Mouse (Mus musculus): ENCODE results near the gene Ssb.
"Not testable (repeated sequence)": the region's sequence is repeated elsewhere in the genome, so short reads cannot be mapped to it uniquely, and the experiment has no call there.

Ssb gene

DNA sequence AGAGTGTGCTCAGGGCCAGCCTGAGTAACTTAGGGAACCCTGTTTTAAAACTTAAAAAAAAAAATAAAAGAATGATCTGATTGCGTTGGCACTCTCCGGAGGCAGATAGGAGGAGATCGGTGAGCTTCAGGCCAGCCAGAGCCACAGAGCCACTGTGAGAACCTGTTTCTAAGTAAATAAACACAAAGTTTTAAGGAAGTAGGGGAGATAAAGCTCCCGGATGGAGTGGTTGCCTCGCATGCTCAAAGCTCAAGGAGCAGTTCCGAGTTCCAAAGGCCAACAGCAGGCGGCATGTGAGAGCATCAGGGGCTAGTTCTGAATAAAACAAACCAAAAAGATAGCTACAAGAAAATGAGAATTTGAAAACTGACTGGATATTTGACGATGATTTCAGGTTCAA lies 5.0 kb upstream of the Ssb start:
- in situ Hi-C loops (cut with MboI; ENCODE audit: low pct_unique_long_range_greater_than_20kb in 1 of 2, low sequenced_read_pairs in 2 of 2, unreplicated experiment in 1 of 2), result no loop called here

GRCm38 (mm10) chr2:69857882-69858281 lies 3.5 kb upstream of the Ssb start:
- in situ Hi-C loops (cut with MboI; ENCODE audit: low pct_unique_long_range_greater_than_20kb in 1 of 2, low sequenced_read_pairs in 2 of 2, unreplicated experiment in 1 of 2), result no loop called here

- in situ Hi-C loops (cut with MboI; ENCODE audit: low pct_unique_long_range_greater_than_20kb in 1 of 2, low sequenced_read_pairs in 2 of 2, unreplicated experiment in 1 of 2), result no loop called here
Measured at GRCm38 (mm10) chr2:69860972-69861452, 350 bp upstream of the Ssb start.

GRCm38 (mm10) chr2:69862117-69862657 lies 825 bp downstream of the Ssb start:
- in situ Hi-C loops (cut with MboI; ENCODE audit: low pct_unique_long_range_greater_than_20kb in 1 of 2, low sequenced_read_pairs in 2 of 2, unreplicated experiment in 1 of 2), result no loop called here

GRCm38 (mm10) chr2:69883990-69884391 lies 22.6 kb downstream of the Ssb start:
- in situ Hi-C loops (cut with MboI; ENCODE audit: low pct_unique_long_range_greater_than_20kb in 1 of 2, low sequenced_read_pairs in 2 of 2, unreplicated experiment in 1 of 2), result no loop called here

DNA sequence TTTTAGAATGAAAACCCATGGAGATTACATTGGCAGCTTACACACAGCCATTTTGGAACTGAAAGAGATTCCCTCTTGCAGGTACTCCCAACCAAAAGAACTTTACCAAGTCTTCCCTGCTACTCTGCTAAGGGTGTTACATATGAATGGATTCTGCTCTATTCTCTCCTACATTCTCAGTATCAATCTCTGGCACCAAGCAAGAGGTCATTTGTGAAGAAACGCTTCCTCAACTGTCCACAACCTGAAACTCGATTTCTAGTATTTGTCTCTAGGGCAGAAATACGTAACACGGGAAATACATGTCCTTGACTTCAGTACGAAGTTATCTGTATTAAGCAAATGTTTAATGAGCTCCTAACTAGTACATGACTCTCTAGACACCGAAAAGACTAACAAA lies 23.2 kb downstream of the Ssb start:
- in situ Hi-C loops (cut with MboI; ENCODE audit: low pct_unique_long_range_greater_than_20kb in 1 of 2, low sequenced_read_pairs in 2 of 2, unreplicated experiment in 1 of 2), result no loop called here

- in situ Hi-C loops (cut with MboI; ENCODE audit: low pct_unique_long_range_greater_than_20kb in 1 of 2, low sequenced_read_pairs in 2 of 2, unreplicated experiment in 1 of 2), result no loop called here
Measured at GRCm38 (mm10) chr2:69885050-69885449, 23.7 kb downstream of the Ssb start.

DNA sequence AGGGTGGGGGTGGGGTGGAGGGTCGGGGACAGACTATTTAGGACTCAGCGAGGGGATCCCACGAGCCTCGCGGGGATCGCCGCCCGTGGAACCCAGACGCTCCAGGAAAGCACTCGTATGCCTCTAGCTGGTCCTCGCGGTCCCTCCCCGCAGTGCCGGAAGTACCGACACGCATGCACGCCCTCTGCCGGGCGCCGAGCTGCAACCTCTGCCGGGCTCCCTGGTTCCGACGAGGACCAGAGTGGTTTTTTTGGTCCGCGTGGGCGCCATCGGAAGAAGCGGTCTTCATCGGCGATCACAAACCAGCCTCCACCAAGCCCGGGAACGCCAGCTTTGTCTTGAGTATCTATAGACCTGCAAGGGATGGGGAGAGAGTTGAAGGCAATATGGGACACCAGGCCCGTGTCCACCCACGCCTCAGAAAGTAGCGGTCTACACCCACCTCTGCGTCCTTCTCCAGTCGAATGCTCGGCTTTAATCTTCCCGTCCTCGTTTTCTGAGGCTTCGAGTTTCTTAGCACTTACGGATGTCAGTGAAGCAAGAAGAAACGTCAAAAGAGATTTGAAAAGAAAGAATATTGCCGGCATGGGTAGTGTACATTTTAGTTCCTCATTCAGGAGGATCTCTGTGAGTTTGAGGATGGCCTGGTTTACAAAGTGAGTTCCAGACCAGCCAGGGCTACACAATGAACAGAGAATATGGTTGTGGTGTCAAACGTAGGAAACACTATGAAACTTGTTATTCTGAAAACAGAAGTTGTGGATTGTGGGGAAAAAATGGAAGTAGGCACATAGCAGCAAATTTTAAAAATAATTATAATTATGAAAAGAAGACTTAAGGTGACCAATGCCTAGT lies 24.3 kb downstream of the Ssb start, which contains the start of gene Mettl5:
TSS of gene Mettl5 (minus strand) at position 165 of the 855 bp plus-strand sequence.
- in situ Hi-C loops (cut with MboI; ENCODE audit: low pct_unique_long_range_greater_than_20kb in 1 of 2, low sequenced_read_pairs in 2 of 2, unreplicated experiment in 1 of 2), result no loop called here

DNA sequence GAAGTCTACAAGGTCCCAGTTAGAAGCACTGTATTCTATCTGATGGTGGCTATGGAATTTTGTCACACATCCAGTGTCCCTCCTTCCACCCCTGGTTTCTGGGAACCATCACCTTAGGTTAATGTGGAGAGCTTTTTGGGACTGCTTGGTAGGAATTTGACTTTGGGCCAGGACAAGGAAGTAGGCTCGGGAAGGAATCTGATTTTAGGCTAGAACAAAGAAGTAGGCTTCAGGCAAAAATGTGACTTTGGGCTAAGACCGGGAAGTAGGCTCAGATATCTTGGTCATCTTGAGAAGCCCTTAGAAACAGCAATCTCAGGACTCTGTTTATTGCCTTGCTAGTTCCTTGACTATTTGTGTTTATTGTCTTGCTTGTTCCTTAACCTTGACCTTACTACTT lies 27.6 kb downstream of the Ssb start:
- in situ Hi-C loops (cut with MboI; ENCODE audit: low pct_unique_long_range_greater_than_20kb in 1 of 2, low sequenced_read_pairs in 2 of 2, unreplicated experiment in 1 of 2), result no loop called here

DNA sequence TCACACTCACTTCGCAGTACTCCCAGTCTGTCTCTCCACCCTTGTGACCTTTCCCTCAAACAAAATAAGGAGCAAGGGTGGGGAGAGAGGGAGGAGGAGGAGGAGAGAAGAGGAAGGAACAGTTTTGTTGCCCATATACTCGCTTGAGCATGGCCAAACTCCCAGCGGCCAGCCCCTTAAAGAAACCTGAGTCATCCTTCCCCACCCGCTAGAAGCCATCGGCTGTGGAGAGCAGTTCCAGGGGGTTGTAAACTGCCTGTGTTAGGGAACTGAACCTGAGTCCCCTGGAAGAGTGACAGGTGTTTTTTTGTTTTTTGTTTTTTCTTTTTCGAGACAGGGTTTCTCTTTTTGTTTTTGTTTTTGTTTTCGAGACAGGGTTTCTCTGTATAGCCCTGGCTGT lies 29.5 kb downstream of the Ssb start:
- in situ Hi-C loops (cut with MboI; ENCODE audit: low pct_unique_long_range_greater_than_20kb in 1 of 2, low sequenced_read_pairs in 2 of 2, unreplicated experiment in 1 of 2), result no loop called here

DNA sequence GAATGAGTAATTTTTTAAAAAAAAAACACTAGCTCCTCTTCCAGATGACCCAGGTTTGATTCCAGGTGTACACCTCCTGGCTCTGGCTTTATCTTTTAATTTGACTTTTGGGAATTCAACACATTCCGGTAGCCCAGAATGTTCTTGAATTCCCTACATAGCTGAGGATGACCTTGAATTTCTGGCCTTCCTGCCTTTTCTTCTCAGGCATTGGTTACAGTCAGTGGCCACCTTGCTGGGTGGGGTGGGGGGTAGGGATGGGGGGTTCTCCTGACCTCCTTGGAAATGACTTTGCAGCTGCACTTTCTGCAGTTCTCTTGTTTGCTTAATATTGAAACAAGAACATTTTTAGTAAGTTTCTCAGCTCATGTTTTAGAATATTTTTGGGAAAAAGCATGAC lies 31.8 kb downstream of the Ssb start:
- in situ Hi-C loops (cut with MboI; ENCODE audit: low pct_unique_long_range_greater_than_20kb in 1 of 2, low sequenced_read_pairs in 2 of 2, unreplicated experiment in 1 of 2), result no loop called here

DNA sequence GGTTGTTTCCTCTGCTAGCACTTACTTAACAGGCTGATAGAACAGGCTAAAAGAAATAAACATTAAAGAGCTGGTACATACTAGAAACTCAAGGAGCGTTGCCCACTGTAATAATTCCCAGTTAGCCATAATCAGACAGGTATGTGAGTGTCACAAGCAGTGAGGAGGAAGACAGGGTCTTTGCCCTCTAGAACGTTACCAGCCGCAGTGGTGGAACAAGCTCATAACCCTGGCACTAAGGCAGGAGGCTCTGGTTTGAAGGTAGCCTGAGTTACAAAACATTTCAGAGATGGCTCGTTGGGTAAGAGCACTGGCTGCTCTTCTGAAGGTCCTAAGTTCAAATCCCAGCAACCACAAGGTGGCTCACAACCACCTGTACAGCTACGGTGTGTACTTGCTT lies 32.5 kb downstream of the Ssb start:
- in situ Hi-C loops (cut with MboI; ENCODE audit: low pct_unique_long_range_greater_than_20kb in 1 of 2, low sequenced_read_pairs in 2 of 2, unreplicated experiment in 1 of 2), result no loop called here

DNA sequence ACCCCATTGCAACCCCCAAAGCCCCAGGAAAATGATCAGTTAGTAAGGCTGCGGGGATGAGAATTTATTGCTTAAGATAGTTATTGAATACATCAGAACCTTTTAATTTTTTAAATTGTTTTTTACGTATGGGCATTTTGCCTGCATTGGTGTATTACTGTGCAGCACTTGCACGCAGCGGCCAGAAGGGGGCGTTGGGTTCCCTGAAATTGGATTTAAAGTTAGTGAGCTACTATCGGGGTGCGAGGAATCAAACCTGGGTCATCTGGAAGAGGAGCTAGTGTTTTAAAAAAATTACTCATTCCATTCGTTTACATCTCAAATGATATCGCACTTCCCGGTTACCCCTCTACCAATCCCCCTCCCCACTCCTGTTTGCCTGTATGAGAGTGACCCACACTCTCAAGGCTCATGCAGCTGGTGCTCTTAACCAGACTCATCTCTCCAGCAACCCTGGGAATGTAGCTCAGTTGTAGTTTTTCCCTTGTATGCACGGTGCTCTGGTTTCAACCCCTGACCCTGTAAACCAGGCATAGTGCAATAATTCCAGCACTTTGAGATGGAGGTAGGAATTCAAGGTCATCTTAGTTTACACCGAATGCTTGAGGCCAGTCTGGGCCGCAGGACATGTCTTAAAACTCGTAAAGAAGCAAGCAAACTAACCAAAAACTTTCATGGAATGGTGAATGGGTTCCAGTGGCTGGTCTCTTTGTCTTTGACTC lies 34.3 kb downstream of the Ssb start:
- in situ Hi-C loops (cut with MboI; ENCODE audit: low pct_unique_long_range_greater_than_20kb in 1 of 2, low sequenced_read_pairs in 2 of 2, unreplicated experiment in 1 of 2), result no loop called here

GRCm38 (mm10) chr2:69896224-69896581 lies 34.8 kb downstream of the Ssb start:
- in situ Hi-C loops (cut with MboI; ENCODE audit: low pct_unique_long_range_greater_than_20kb in 1 of 2, low sequenced_read_pairs in 2 of 2, unreplicated experiment in 1 of 2), result no loop called here

DNA sequence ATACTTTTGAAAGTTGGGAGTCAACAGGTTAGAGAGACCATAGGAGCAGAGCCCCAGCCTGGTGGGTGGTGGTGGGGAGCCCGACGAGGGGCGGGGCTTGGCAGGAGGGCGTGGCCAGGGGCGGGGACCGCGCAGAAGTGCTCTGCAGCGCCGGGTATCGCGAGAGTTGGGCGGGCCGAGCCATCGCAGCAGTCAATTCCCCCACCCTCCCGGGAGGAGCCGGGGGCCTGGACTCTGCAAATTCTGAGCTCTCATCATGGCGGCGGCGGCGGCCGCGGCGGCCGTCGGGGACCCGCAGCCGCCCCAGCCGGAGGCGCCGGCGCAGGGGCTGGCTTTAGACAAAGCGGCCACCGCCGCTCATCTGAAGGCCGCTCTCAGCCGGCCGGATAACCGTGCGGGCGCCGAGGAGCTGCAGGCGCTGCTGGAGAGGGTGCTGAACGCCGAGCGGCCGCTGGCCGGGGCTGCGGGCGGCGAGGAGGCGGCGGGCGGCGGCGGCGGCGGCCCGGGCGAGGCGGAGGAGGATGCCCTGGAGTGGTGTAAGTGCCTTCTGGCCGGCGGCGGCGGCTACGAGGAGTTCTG lies 35.8 kb downstream of the Ssb start, which contains the start of gene Ubr3:
TSS of gene Ubr3 (plus strand) at position 208 of the 579 bp plus-strand sequence.
- in situ Hi-C loops (cut with MboI; ENCODE audit: low pct_unique_long_range_greater_than_20kb in 1 of 2, low sequenced_read_pairs in 2 of 2, unreplicated experiment in 1 of 2), result no loop called here

DNA sequence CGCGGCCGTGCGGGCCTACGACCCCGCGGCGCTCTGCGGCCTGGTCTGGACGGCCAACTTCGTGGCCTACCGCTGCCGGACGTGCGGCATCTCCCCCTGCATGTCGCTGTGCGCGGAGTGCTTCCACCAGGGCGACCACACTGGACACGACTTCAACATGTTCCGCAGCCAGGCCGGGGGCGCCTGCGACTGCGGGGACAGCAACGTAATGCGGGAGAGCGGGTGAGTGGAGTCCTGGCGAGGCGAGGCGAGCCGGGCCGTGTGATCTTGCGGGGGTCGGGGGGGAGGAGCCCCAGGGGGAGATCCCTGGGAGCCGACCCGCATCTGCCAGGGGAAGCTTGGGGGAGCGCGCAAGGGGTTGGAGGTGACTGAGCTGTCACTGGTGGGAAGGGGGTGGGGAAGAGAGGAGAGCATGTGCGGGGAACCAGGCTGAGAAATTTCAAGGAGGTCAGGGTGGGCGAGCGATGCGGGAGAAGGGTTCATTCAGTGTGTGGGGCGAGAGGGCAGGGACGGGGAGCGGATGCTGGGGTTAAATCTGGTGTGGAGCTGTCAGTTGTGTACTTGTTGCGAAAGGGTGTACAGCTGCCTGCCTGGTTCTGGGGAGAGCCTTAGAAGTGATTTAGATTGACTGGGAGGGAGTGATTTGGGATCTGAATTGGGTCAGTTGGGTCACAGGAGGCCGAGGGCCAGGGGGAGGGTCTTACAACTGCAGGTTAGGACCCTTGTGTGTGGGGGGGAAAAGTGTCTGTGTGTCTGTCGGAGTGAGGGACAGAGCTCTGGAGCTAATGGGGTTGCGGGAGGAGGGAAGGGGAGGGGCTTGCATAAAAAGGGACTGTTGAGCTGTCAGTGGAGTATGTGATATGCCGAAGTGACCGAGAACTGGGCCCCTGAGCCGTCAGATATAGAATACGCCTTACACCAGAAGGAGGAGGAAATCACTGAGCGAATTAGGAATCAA lies 36.5 kb downstream of the Ssb start:
- in situ Hi-C loops (cut with MboI; ENCODE audit: low pct_unique_long_range_greater_than_20kb in 1 of 2, low sequenced_read_pairs in 2 of 2, unreplicated experiment in 1 of 2), result no loop called here

- in situ Hi-C loops (cut with MboI; ENCODE audit: low pct_unique_long_range_greater_than_20kb in 1 of 2, low sequenced_read_pairs in 2 of 2, unreplicated experiment in 1 of 2), result no loop called here
Measured at GRCm38 (mm10) chr2:69903541-69903940, 42.2 kb downstream of the Ssb start.

- in situ Hi-C loops (cut with MboI; ENCODE audit: low pct_unique_long_range_greater_than_20kb in 1 of 2, low sequenced_read_pairs in 2 of 2, unreplicated experiment in 1 of 2), result not testable (repeated sequence)
Measured at GRCm38 (mm10) chr2:69907394-69907793, 46.0 kb downstream of the Ssb start.

Measured in mouse embryonic stem cell (cell line).